Mouse (Mus musculus) ES-Bruce4 (cell line): ENCODE data around the gene Vamp4.

Experiments used
- CTCF ChIP-seq: IDR thresholded peaks from one replicate; pipeline ENCODE4 v1.8.1; 2011; ENCODE audit warnings: low read depth, low read length
- EP300 ChIP-seq: IDR thresholded peaks from 2 replicates; pipeline ENCODE4 v1.6.1; 2011; ENCODE audit warnings: low read depth, low read length; ENCODE audit not compliant: insufficient read depth
- POLR2A ChIP-seq: IDR thresholded peaks from one replicate; pipeline ENCODE4 v1.8.1; 2011; ENCODE audit warnings: low read length; ENCODE audit not compliant: insufficient read depth

DNA sequence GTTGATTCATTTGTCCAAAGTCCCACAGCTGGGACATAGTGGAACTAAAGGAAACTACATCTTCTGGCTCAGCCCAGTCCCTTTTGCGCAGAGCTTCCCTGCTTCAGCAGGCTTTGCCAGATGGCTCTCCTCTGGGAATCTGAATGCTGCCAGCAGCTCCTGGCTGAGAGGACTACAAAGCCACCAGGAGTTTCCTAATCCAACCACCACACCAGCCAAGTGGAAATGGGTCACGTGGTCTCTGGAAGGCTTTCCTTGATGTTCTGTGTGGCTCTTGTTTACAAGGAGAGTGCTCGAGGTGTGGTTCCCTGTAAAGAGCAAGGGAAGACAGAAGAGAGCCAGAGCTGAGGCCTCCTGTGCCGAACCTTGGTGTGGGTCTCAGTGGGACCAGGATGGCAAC, 73.4 kb downstream of the Vamp4 start:
- no peak for TF ChIP-seq POLR2A
- TF ChIP-seq CTCF, result no peak
- TF ChIP-seq EP300, result no peak
